Mouse (Mus musculus) stomach, embryonic 15.5 days (tissue): Measurements from ENCODE around the gene Exosc9. TPM values are rescaled to one million over a fixed set of nuclear protein-coding genes. Genes with fewer than 3 reads are reported as not detected.
"Not testable (repeated sequence)": the region's sequence is repeated elsewhere in the genome, so short reads cannot be mapped to it uniquely, and the experiment has no call there.

Experiments used
- ATAC-seq: fragments of 200-750 bp; cut with Nextera tagmentation; 2 replicates; pipeline ENCODE4 v1.8.0; 2017; ENCODE audit warnings: low read depth, moderate number of reproducible peaks, moderate TSS enrichment; ENCODE audit not compliant: insufficient read depth, low FRiP score
- H3K27ac ChIP-seq: fragments of 300-500 bp; sonication (generic); 2 replicates; pipeline ENCODE4 v1.5.1; 2015; ENCODE audit warnings: mild to moderate bottlenecking, inconsistent platforms
- H3K27me3 ChIP-seq: fragments of 300-500 bp; sonication (generic); replicated peaks from 2 replicates; pipeline ENCODE4 v1.6.1; 2015; ENCODE audit warnings: inconsistent platforms
- H3K36me3 ChIP-seq: fragments of 300-500 bp; sonication (generic); 2 replicates; pipeline ENCODE4 v1.6.1; 2015; ENCODE audit warnings: inconsistent platforms
- H3K4me1 ChIP-seq: fragments of 300-500 bp; sonication (generic); 2 replicates; pipeline ENCODE4 v1.6.1; 2015; ENCODE audit warnings: inconsistent platforms
- H3K4me2 ChIP-seq: fragments of 300-500 bp; sonication (generic); 2 replicates; pipeline ENCODE4 v1.6.1; 2015; ENCODE audit warnings: mild to moderate bottlenecking, inconsistent platforms
- H3K4me3 ChIP-seq: fragments of 300-500 bp; sonication (generic); replicated peaks from 2 replicates; pipeline ENCODE4 v1.5.1; 2015; ENCODE audit warnings: inconsistent platforms
- H3K9ac ChIP-seq: fragments of 300-500 bp; sonication (generic); 2 replicates; pipeline ENCODE4 v1.6.1; 2015; ENCODE audit warnings: inconsistent platforms
- H3K9me3 ChIP-seq: fragments of 300-500 bp; sonication (generic); 2 replicates; pipeline ENCODE4 v1.6.1; 2016; ENCODE audit warnings: inconsistent platforms
- WGBS: fragments of 180-500 bp; shearing (Covaris S2); methylation state at CpG from one replicate; pipeline ENCODE4 v1.1.7; 2015; 5-methylcytosine and 5-hydroxymethylcytosine counted together
- polyA plus RNA-seq: library from polyadenylated mRNA; unstranded; fragments of >200 nt; fragmentation: Nextera tagmentation; extraction: Ambion mirVana; gene quantifications from 2 replicates; pipeline ENCODE4 v1.2.1, GENCODE M21; 2015

Gene Exosc9
- polyA plus RNA-seq, 1 experiment from 2014 or later, result 51.7 TPM

DNA sequence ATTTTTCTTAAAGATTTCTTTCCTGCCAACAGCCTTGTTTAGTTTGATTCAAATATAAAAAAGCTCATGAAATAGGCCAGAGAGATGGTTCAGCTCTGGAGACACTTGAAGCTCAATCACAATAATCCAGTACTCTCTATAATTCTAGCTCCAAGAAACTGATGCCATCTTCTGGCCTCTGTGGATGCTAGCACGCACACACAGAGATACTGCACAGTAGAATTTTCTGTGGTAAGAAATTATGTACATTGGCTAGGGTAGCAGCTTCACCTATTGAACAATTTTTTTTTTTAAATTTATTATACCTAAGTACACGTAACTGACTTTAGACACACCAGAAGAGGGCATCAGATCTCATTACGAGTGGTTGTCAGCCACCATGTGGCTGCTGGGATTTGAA, 11.3 kb downstream of the Exosc9 start:
- 87% methylated on average over 3 of the region's 3 CpGs for WGBS
- Histone ChIP-seq H3K27ac (no peak overlapping the region), H3K4me3 (no peak overlapping the region), H3K9me3 (no peaks in the 10 kb centered on the region), H3K4me1 (no peaks in the 10 kb centered on the region), H3K27me3 (no peaks in the 10 kb centered on the region), H3K9ac (no peak overlapping the region), H3K4me2 (no peak overlapping the region), H3K36me3 (peaks cover 50% of the 10 kb centered on the region)
- ATAC-seq, result no peak

DNA sequence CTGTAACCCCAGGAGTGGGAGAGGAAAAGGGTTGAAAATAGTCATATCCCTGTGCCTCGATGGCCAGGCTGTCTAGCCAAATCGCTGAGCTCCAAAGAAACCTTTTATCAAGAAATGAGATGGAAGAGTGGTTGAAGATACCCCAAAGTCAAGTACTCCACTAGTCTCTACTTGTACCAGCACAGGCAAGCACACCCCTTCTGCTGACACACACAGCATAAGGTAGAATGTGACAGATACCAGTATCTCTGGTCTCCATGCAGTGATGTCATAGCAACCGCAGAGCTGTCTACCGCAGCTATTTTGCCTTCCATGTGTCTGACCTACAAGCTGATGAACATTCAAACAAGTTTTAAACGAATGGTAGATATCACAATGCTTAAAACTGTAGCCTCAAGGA, 17.4 kb downstream of the Exosc9 start:
- H3K4me3 ChIP-seq, result peak overlapping the region; percentile 80

DNA sequence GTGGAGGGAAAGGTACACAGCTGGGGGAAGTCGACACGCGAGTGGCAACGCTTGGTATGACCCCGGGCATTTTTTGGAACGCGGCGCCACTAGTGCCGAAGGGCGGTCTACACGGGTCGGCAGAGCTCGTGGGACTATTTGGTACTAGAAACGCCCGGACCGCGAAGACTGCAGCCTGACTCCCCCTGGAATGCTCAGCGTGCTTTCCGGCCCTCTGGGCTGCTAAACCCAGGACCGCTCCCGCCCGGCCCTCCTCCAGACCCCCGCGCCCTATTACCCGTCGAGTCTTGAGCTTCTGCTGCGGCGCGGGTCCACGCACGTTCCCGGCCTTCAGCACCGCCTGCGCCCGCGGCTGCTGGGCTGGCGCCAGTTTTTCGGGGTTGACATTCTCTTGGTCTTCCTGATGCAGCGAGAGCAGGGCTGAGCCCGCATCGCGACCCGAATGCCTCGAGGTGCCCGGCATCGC, 19.0 kb downstream of the Exosc9 start:
- Histone ChIP-seq H3K27me3 (no peaks in the 10 kb centered on the region), H3K4me1 (peaks cover 13% of the 10 kb centered on the region), H3K4me3 (peak overlapping the region; percentile 80), H3K4me2 (peak overlapping the region; percentile 82), H3K9me3 (no peaks in the 10 kb centered on the region), H3K27ac (peak overlapping the region; percentile 64), H3K36me3 (peaks cover 31% of the 10 kb centered on the region), H3K9ac (peak overlapping the region; percentile 67; the same call in 1 of the 2 replicates)
- peak; percentile 4 for ATAC-seq
- WGBS, result under 1% methylated on average over 43 of the region's 46 CpGs

More for the DNA sequence above, 17.4 kb downstream of the Exosc9 start:
- Histone ChIP-seq H3K4me2 (peak overlapping the region; percentile 82), H3K4me1 (peaks cover 13% of the 10 kb centered on the region), H3K36me3 (peaks cover 42% of the 10 kb centered on the region), H3K9ac (peak overlapping the region; percentile 67; the same call in 1 of the 2 replicates), H3K9me3 (no peaks in the 10 kb centered on the region), H3K27ac (no peak overlapping the region), H3K27me3 (no peaks in the 10 kb centered on the region)
- 81% methylated on average over 5 of the region's 5 CpGs for WGBS
- ATAC-seq, result no peak

DNA sequence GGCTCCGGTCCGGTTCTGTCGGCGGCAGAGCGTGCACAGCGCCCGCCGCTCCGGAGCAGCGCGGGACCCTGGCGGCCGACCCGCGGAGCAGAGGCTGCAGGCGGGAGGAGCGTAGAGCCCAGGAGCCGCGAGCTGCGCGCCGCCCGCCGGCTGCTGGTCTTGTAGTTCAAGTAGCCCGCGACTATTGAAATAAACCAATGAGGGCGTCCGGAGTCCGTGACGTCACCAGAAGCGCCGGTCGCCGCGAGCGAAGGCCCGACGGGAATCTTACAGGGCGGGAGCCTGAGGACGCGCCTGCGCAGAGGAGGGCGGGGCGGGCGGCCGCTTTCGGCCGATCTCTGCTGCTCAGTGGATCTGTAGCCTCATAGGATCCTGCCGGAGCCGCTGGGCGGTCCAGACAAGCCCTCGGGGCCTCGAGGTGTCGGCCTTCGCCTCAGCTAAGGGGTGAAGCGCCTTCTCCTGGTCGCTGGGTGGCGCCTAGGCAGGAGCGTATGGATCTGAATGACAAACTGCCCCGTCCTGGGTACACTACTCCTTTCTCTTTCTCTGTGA, 19.5 kb downstream of the Exosc9 start, which contains the start of gene Ccna2:
Ccna2 (minus strand) TSS at position 324 of the 552 bp plus-strand sequence.
- Histone ChIP-seq H3K4me1 (peaks cover 13% of the 10 kb centered on the region), H3K36me3 (peaks cover 26% of the 10 kb centered on the region), H3K27me3 (no peaks in the 10 kb centered on the region), H3K9me3 (no peaks in the 10 kb centered on the region), H3K27ac (peak within 1 kb of the TSS; percentile 85), H3K4me3 (peak within 1 kb of the TSS; percentile 80), H3K4me2 (peak within 1 kb of the TSS; percentile 82), H3K9ac (peak within 1 kb of the TSS; percentile 67)
- peak; percentile 100 for ATAC-seq
- under 1% methylated on average over 60 of the region's 60 CpGs for WGBS

DNA sequence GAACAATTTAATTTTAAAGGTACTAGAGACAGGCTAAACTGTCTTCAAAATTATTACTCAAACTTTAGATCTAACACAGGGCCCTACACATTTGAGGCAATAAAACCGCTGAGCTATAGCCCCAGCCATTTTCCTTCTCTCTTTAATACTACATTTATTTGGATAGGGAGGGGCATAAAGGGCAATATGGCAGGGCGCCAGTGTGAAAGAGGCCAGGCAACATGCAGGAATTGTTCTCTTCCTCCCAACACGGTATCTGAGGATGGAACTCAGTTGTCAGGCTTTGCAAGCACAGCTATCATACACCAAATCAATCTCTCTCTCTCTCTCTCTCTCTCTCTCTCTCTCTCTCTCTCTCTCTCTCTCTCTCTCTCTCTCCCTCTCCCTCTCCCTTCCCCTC, 46.4 kb downstream of the Exosc9 start:
- no peaks in the 10 kb centered on the region for H3K4me1 ChIP-seq
- H3K4me2 ChIP-seq, result no peak overlapping the region
- no peaks in the 10 kb centered on the region for H3K36me3 ChIP-seq
- H3K9me3 ChIP-seq, result no peaks in the 10 kb centered on the region
- 67% methylated on average over 3 of the region's 3 CpGs for WGBS
- no peak overlapping the region for H3K27ac ChIP-seq
- no peak overlapping the region for H3K4me3 ChIP-seq
- no peak overlapping the region for H3K9ac ChIP-seq
- ATAC-seq, result no peak
- no peaks in the 10 kb centered on the region for H3K27me3 ChIP-seq

DNA sequence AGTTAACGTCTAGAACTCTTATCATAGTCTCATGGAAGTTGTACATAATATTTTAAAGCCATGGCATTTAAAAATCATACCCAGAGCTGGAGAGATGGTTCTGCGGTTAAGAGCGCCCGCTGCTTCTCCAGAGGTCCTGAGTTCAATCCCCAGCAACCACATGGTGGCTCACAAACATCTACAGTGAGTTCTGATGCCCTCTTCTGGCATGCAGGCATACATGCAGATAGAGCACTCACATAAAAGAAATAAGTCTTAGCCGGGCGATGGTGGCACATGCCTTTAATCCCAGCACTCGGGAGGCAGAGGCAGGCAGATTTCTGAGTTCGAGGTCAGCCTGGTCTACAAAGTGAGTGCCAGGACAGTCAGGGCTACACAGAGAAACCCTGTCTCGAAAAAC, 47.4 kb downstream of the Exosc9 start:
- 80% methylated on average over 9 of the region's 9 CpGs for WGBS
- not testable (repeated sequence) for H3K4me3 ChIP-seq, H3K36me3 ChIP-seq, ATAC-seq, H3K9ac ChIP-seq, H3K4me1 ChIP-seq, H3K9me3 ChIP-seq, H3K27ac ChIP-seq, H3K4me2 ChIP-seq, H3K27me3 ChIP-seq

DNA sequence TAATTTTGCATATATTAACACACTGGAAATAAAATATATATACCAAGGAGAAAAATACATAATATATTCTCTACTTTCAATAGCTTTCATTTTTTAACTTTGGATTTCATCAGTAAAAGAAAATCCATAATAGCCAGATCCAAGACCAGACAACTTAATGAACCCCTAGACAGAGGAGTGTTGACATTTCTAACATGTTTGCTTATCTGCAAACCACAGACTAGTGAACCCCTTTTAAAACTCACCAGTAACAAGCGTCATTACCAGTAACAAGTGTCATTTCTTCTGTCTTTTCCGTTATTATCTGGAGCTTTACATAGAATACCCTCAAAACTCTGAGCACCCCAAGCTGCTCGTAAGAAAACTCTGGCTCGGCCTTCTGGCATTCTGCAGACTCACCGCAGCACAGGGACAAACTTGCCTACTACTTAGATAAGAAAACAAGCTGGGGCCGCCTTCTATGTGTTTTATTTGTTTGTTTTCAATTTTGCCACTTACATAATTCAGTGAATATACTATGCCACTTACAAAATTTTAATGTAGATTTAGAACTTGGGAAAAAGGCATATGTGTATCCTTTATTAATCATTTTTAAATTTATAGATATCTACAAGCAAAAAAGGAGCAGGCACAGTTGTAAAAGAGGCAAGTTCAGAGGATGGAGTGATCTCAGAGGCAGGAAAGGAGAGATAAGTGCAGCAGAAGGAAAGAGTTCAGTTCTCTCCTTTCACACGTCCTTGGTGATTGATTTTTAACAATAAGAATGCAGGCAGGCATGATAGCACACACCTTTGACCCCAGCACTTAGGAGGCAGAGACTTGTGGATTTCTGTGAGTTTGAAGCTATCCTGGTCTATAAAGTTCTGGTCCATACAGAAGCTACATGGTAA, 53.7 kb downstream of the Exosc9 start:
- Histone ChIP-seq H3K36me3 (0 out of 2 replicates have a peak, but pooled peaks cover 2% of the 10 kb centered on the region), H3K27me3 (no peaks in the 10 kb centered on the region), H3K27ac (no peak overlapping the region), H3K4me3 (no peak overlapping the region), H3K9me3 (no peaks in the 10 kb centered on the region), H3K9ac (no peak overlapping the region), H3K4me2 (no peak overlapping the region), H3K4me1 (no peaks in the 10 kb centered on the region)
- WGBS, result 70% methylated on average over 7 of the region's 7 CpGs
- peak; percentile 60; the same call in 1 of the 2 replicates for ATAC-seq

DNA sequence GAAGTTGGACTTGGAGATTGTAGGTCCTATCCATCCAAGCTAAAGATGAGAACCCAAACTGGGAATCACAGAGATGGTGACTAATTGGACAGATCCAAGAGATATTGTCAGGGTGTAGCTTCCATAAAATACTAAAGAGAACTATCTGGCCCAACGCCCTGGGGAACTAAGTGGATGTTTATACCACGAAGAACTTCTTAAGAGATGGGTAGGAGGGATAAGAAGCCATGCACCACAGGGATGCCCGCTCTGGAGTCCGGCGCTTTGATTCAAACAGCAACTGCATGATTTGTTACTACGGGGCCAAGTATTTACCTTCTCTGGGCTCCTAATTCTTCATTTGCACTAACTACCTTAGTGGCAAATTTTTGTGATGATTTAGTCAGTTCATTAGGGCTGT, 60.3 kb downstream of the Exosc9 start:
- H3K36me3 ChIP-seq, result no peaks in the 10 kb centered on the region
- H3K4me1 ChIP-seq, result no peaks in the 10 kb centered on the region
- peak overlapping the region; percentile 72 for H3K4me2 ChIP-seq
- H3K27me3 ChIP-seq, result no peaks in the 10 kb centered on the region
- H3K9me3 ChIP-seq, result no peaks in the 10 kb centered on the region
- 8% methylated on average over 6 of the region's 6 CpGs for WGBS
- peak overlapping the region; percentile 29; the same call in 1 of the 2 replicates for H3K9ac ChIP-seq
- ATAC-seq, result no peak; the same call in 1 of the 2 replicates
- H3K27ac ChIP-seq, result 0 out of 2 replicates have a peak overlapping the region, but pooled peaks have one; percentile 18
- peak overlapping the region; percentile 62 for H3K4me3 ChIP-seq

DNA sequence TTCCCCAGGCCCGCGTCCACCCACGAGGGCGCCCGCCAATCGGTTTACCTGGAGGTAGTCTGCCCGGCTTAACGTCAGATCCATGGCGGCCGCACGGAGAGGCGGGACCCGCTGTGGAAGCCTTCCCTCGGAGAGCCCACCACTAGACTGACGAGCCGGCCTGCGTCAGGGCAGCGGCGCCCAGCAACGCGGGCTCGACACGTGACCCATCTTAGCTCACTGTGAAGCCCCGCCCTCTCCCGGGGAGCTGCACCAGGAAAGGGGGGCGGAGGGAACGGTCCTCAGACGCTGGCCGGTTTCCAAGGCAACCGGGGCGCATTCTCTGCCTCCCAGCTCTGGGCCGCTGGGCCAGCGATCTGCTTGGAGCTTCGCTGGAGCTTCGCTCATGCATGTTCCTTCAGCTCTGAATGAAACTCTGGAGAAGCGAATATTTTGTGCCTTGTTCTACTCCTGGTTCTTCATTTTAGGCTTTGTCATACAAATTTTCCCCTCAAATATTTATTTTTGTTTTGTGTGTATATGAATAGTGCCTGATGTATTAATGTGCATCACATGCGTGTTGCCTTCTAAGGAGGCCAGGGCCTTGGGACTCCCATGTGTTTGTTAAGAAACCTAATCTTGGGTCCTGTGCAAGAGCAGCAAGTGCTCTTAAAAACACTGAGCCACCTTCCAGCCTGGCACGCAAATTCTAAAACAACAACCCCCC, 60.9 kb downstream of the Exosc9 start, which contains the start of gene Bbs7:
Bbs7 (minus strand) TSS at position 276 of the 706 bp plus-strand sequence.
- no peaks in the 10 kb centered on the region for H3K36me3 ChIP-seq
- 4% methylated on average over 38 of the region's 38 CpGs for WGBS
- H3K27me3 ChIP-seq, result no peaks in the 10 kb centered on the region
- ATAC-seq, result peak; percentile 99
- no peaks in the 10 kb centered on the region for H3K4me1 ChIP-seq
- H3K9ac ChIP-seq, result peak within 1 kb of the TSS; percentile 29; the same call in 1 of the 2 replicates
- peak within 1 kb of the TSS; percentile 72 for H3K4me2 ChIP-seq
- no peaks in the 10 kb centered on the region for H3K9me3 ChIP-seq
- 0 out of 2 replicates have a peak within 1 kb of the TSS, but pooled peaks have one; percentile 18 for H3K27ac ChIP-seq
- H3K4me3 ChIP-seq, result peak within 1 kb of the TSS; percentile 62

DNA sequence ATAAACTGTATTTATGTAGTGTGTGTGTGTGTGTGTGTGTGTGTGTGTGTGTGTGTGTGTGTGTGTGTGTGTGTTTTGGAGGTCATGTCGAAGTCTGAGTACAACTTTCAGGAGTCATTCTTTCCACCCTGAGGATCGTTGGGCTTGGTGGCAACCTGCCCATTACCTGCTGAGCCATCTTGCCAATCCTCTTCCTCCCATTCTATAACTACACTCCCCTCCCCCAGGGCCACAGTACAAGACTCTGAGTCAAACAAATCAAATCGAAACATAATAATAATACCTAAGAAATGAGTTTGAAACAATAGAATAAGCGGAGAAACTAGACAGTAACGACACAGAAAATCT, 61.5 kb downstream of the Exosc9 start:
- no peaks in the 10 kb centered on the region for H3K4me1 ChIP-seq
- peak overlapping the region; percentile 62; the same call in 1 of the 2 replicates for H3K4me3 ChIP-seq
- H3K36me3 ChIP-seq, result no peaks in the 10 kb centered on the region
- no peak for ATAC-seq
- 59% methylated on average over 5 of the region's 5 CpGs for whole genome bisulfite sequencing
- peak overlapping the region; percentile 72; the same call in 1 of the 2 replicates for H3K4me2 ChIP-seq
- no peak overlapping the region for H3K27ac ChIP-seq
- H3K9me3 ChIP-seq, result no peaks in the 10 kb centered on the region
- H3K9ac ChIP-seq, result no peak overlapping the region
- H3K27me3 ChIP-seq, result no peaks in the 10 kb centered on the region
